Mouse (Mus musculus) embryo, embryonic 10 days (tissue): ENCODE data around the gene Ppp1r2.

Experiments
- DNase-seq: peaks from one replicate; pipeline ENCODE4 v3.0.0-alpha.2; 2015; ENCODE audit warnings: low spot score

Ppp1r2 gene

DNA sequence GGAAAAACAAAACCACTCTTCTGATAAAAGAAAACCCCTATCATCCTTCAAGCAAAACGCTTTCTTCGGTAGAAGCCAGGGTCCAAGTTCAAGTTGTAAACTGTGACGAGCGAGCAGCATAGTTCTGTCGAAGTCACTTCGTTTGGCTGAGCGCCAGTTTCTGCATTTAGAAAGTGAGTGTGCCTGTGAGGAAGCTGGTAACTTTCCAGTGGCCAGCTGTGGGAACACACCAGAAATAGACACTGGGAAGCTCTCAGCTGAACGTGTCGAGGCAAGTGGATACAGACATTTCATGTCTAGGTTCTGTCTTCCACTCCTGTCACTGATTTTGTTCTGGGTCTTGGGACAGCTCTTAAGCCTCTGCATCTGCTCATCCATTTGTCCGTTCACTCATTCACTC, 15.2 kb upstream of the Ppp1r2 start:
- DNase-seq: no peak

DNA sequence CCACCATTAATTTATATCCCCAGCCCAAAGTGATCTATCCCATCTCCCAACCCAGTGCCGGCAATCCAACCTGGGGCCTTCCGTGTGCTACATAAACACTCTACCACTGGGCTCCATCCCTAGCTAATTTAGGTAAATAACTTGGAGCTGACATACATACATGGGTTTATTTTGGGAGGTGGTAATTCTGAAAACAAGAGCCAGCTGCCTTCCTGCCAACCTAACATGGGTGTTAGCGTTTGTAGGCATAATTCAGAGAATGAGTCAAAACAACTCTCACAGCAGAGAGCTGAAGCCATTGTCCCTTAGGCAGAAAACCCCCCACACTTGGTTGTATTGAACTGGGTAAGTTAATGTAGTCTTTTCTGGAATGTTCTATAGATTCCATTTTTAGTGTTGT, 12.6 kb upstream of the Ppp1r2 start:
- DNase-seq: no peak

DNA sequence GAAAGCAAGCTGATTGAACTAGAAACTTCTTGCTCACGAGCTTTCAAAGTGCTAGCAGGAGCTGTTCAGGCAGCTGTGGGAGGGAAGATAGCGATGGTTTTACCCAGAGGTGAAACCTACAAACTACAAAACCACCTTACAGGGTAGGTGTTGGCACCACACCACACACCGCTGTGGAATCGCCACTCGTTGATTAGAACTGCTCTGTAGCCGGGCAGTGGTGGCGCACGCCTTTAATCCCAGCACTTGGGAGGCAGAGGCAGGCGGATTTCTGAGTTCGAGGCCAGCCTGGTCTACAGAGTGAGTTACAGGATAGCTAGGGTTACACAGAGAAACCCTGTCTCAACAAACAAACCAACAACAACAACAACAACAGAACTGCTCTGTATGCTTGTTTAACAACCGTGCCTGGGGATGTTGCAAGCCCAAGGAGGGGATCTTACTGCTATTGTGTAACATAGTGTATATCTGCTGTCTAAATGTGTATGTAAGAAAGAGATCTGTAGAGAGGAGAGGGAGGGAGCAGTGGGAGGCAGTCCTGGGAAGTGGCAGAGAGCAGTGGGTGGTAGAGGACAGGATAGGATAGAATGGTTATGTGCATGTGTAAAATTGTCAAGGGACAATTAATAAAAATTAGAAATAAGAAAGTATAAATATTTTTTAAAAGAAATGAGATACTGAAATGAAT, 11.9 kb upstream of the Ppp1r2 start:
- no peak for DNase-seq

- DNase-seq: no peak
Measured at GRCm38 (mm10) chr16:31281981-31282380, 6.9 kb upstream of the Ppp1r2 start.

- no peak for DNase-seq
Measured at GRCm38 (mm10) chr16:31280176-31280575, 5.1 kb upstream of the Ppp1r2 start.

DNA sequence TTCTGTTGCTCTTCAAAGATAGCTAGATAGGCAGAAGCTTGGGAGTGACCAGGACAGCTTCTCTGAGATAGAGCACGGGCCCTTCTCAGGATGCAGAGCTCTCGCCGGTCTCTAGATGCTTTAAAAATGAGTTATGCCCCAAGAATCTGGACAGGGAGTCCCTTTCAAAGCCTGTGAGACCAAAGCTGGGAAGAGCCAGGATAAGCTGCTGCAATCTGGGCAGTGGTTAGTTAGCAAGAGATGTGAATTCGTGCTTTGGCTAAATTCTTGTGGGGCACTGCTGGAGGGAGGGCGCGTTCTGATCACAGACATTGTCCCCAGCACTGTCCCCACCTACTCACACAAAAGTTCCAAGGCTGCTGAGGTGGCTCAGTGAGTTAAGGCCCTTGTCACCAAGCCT, 3.5 kb upstream of the Ppp1r2 start:
- DNase-seq: no peak

GRCm38 (mm10) chr16:31278081-31278480, 3.0 kb upstream of the Ppp1r2 start:
- DNase-seq: no peak

- no peak for DNase-seq
Measured at GRCm38 (mm10) chr16:31276962-31277361, 1.9 kb upstream of the Ppp1r2 start.

DNA sequence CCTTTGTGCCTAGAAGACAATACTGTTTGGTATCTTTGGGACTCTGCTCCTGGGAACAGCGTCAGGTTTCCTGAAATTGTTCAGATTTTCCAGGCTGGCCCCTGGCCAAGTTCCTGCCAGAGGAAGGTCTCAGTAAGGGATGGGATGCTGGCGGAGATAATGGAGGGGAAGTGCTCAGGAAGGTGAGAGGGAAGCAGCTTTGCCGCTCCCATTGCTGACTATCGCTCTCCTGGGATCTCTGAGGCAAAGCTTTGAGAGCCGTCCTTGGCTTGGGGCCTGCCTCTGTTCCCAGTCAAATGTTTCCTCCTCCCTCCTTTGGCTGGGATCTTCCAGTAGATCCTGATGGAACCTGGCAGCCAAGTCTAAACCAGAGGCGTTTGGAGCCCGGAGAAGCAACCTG, 1.5 kb upstream of the Ppp1r2 start:
- DNase-seq: no peak

GRCm38 (mm10) chr16:31274084-31274483, 993 bp downstream of the Ppp1r2 start:
- no peak for DNase-seq

- DNase-seq: no peak
Measured at GRCm38 (mm10) chr16:31266692-31267091, 8.4 kb downstream of the Ppp1r2 start.

DNA sequence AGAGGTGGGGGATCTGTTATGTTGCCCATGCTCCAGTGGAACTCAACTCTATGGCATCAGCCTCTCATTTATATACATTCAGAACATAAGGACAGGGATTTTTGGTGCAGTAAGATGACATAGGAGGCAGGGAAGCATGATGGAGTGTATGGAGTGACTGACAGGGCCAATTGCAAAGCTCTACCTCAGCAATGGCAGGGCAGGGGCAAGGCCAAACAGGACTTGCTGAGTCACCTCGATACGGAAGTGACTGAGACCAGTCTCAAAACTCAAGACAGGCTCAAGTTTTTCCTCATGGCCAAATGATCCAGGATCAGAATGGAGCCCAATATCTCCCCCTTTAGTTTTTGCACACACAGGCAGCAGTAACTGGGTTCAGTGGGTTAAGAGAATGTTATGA, 18.9 kb downstream of the Ppp1r2 start:
- no peak for DNase-seq

DNA sequence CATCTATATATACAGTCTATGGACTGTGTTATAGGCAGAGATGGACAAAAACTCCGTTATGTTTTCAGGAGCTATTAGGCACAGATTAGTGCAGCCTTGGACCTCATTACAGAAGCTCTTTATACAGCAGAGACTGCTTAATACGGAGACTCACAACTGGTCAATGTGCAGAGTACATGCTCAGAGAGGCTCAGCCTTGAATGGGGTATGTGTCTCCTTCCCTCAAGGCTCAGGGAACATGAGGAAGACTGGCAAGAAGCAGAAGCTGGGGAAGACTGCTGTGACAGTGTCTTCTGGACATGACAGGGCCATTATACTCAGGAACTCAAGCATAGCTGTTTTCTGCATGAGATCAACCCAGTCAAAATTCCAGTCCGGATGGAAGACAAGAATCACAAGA, 19.4 kb downstream of the Ppp1r2 start:
- DNase-seq: no peak

GRCm38 (mm10) chr16:31249401-31249800, 25.7 kb downstream of the Ppp1r2 start:
- no peak for DNase-seq

- DNase-seq: no peak
Measured at GRCm38 (mm10) chr16:31248717-31249116, 26.4 kb downstream of the Ppp1r2 start.

- DNase-seq: no peak
Measured at GRCm38 (mm10) chr16:31247442-31247841, 27.6 kb downstream of the Ppp1r2 start.

DNA sequence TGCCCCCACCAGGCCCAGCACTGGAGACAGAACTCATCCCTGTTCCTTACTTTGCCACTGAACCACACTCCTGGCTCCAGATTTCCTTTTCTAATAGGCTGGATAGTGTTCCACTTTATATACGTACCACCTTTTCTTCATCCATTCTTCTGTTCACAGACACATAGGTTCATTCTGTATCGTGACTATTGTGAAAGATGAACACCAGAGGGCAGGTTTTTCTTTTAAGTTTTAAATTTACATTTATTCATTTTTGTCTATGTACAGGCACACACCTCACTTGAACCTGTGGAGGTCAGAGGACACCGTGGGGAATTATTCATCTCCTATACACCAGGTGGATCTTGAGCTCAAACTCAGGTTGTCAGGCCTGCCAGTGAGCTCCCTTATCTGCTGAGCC, 31.0 kb downstream of the Ppp1r2 start:
- no peak for DNase-seq

GRCm38 (mm10) chr16:31241433-31241832, 33.6 kb downstream of the Ppp1r2 start:
- DNase-seq: no peak

DNA sequence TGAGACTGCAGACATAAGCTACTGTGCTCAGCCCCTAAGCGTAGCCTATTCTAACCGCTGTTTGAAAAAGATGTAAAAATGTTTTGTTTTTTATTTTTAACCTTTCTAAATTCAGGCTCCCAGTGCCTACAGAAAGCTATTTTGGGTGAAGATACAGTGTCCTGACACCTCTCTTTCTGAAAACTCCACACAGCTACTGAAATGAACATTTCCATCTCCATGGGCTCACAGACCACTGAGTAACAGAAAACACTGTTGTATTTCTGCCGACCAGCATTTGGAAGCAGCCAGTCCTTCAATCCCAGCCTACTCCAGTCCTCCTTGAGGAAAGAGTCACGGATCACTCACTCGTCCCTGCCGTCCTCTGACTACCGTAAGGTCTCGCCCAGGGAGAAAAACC, 34.5 kb downstream of the Ppp1r2 start:
- DNase-seq: no peak

- no peak for DNase-seq
Measured at GRCm38 (mm10) chr16:31238281-31238680, 36.8 kb downstream of the Ppp1r2 start.

- peak; percentile 28 for DNase-seq
Measured at GRCm38 (mm10) chr16:31235457-31236310, 39.4 kb downstream of the Ppp1r2 start.

DNA sequence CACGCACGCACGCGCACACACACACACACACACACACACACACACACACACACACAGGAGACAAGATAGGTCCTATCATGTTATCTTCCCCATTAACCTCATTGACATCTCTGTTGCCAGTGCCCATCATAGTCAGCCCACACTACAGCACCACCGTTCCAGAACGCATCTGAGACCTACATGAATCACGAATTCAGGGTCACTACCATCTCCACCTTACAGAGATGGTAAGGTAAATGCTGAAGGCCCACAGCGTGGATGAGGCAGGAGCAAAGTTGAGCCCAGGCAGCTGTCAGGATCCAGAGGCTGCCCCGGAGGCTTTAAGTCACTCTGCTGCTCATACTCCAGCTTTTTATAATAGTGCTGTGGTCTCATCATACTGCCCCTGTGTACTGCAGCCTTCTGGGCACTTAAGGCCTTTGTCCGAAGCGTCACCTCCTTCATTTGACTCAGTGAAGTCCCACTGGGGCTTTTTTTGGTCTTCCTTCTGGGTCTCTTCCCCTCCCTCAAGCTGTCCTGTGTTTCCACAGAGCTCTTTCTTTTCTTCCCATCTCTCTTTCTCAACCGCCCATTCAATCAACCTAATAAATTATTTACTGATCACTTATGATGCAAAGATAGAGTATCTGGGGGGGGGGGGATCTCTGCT, 40.1 kb downstream of the Ppp1r2 start:
- DNase-seq: no peak

- no peak for DNase-seq
Measured at GRCm38 (mm10) chr16:31234356-31234755, 40.7 kb downstream of the Ppp1r2 start.
